Mouse (Mus musculus) MEL (cell line): ENCODE results near the gene Susd3. TPM values are rescaled to one million over a fixed set of nuclear protein-coding genes. Genes with fewer than 3 reads are reported as not detected.

Experiments
- DNase-seq: peaks from one replicate; pipeline ENCODE4 v3.0.0; 2011; ENCODE audit warnings: low read depth, low spot score
- H3K27ac ChIP-seq: 2 replicates; pipeline ENCODE4 v1.5.1; 2012; ENCODE audit warnings: low read depth, mild to moderate bottlenecking, control low read depth, low read length, moderate library complexity; ENCODE audit not compliant: control insufficient read depth
- H3K27me3 ChIP-seq, 2 experiments: fragments of 150-350 bp in 1 of 2; sonication (generic) in 1 of 2; 2 replicates each; pipeline ENCODE4 v1.6.1; 2012; ENCODE audit warnings: low read length in 2 of 2, mild to moderate bottlenecking in 2 of 2, improper control_type of control experiment in 1 of 2, moderate library complexity in 1 of 2; ENCODE audit not compliant: insufficient read depth in 2 of 2, control insufficient read depth in 1 of 2
- H3K36me3 ChIP-seq, 2 experiments: 2 replicates each; pipeline ENCODE4 v1.6.1; 2012 to 2014; ENCODE audit warnings: low read length in 2 of 2, improper control_type of control experiment in 1 of 2, inconsistent platforms in 1 of 2, mild to moderate bottlenecking in 1 of 2; ENCODE audit not compliant: insufficient read depth in 2 of 2, control insufficient read depth in 1 of 2
- H3K4me1 ChIP-seq, 2 experiments: fragments of 150-350 bp in 1 of 2; sonication (generic) in 1 of 2; 2 replicates each; pipeline ENCODE4 v1.6.1; 2012; ENCODE audit warnings: low read length in 2 of 2, improper control_type of control experiment in 1 of 2, mild to moderate bottlenecking in 1 of 2; ENCODE audit not compliant: insufficient read depth in 2 of 2, control insufficient read depth in 1 of 2
- H3K4me3 ChIP-seq, 2 experiments: fragments of 150-350 bp in 1 of 2; sonication (generic) in 1 of 2; 2 replicates each; pipeline ENCODE4 v1.5.1; 2012; ENCODE audit warnings: low read depth in 2 of 2, low read length in 2 of 2, mild to moderate bottlenecking in 2 of 2, moderate library complexity in 2 of 2, control low read depth in 1 of 2, improper control_type of control experiment in 1 of 2; ENCODE audit not compliant: control insufficient read depth in 1 of 2, insufficient read depth in 1 of 2
- H3K79me2 ChIP-seq: 2 replicates; pipeline ENCODE4 v1.6.1; 2012; ENCODE audit warnings: mild to moderate bottlenecking, low read length, moderate library complexity; ENCODE audit not compliant: control insufficient read depth, poor library complexity, insufficient read depth
- H3K9ac ChIP-seq: 2 replicates; pipeline ENCODE4 v1.6.1; 2012; ENCODE audit warnings: low read depth, mild to moderate bottlenecking, control low read depth, low read length, moderate library complexity; ENCODE audit not compliant: control insufficient read depth, poor library complexity, severe bottlenecking
- H3K9me3 ChIP-seq: fragments of 150-350 bp; sonication (generic); replicated peaks from 2 replicates; pipeline ENCODE4 v1.6.1; 2012; ENCODE audit warnings: mild to moderate bottlenecking, low read length, improper control_type of control experiment, moderate library complexity; ENCODE audit not compliant: insufficient read depth
- CHD1 ChIP-seq: IDR thresholded peaks from 2 replicates; pipeline ENCODE4 v1.6.1; 2012; ENCODE audit warnings: low read depth, mild to moderate bottlenecking, inconsistent platforms, low read length, improper control_type of control experiment
- CHD2 ChIP-seq: IDR thresholded peaks from 2 replicates; pipeline ENCODE4 v1.6.1; 2011; ENCODE audit warnings: low read length, improper control_type of control experiment
- E2F4 ChIP-seq: IDR thresholded peaks from 2 replicates; pipeline ENCODE4 v1.6.1; 2011; ENCODE audit warnings: low read depth, low read length, improper control_type of control experiment, borderline replicate concordance
- EP300 ChIP-seq, 2 experiments: IDR thresholded peaks; 2 replicates each; pipeline ENCODE4 v1.6.1; 2011; ENCODE audit warnings: improper control_type of control experiment in 2 of 2, low read length in 2 of 2, low read depth in 1 of 2, mild to moderate bottlenecking in 1 of 2
- GABPA ChIP-seq: IDR thresholded peaks from 2 replicates; pipeline ENCODE4 v1.6.1; 2012; ENCODE audit warnings: low read depth, mild to moderate bottlenecking, inconsistent platforms, low read length, improper control_type of control experiment, moderate library complexity
- HCFC1 ChIP-seq: IDR thresholded peaks from 2 replicates; pipeline ENCODE4 v1.6.1; 2012; ENCODE audit warnings: low read depth, mild to moderate bottlenecking, inconsistent platforms, low read length, improper control_type of control experiment, moderate library complexity
- JUND ChIP-seq: IDR thresholded peaks from 2 replicates; pipeline ENCODE4 v1.6.1; 2011; ENCODE audit warnings: low read depth, mild to moderate bottlenecking, improper control_type of control experiment, low read length
- KAT2A ChIP-seq: conservative IDR thresholded peaks from 2 replicates; pipeline ENCODE4 v1.6.1; 2012; ENCODE audit warnings: low read depth, low read length, improper control_type of control experiment, inconsistent platforms
- MAX ChIP-seq: IDR thresholded peaks from 2 replicates; pipeline ENCODE4 v1.6.1; 2011; ENCODE audit warnings: low read length, improper control_type of control experiment
- MAZ ChIP-seq: IDR thresholded peaks from 2 replicates; pipeline ENCODE4 v1.6.1; 2012; ENCODE audit warnings: low read depth, mild to moderate bottlenecking, inconsistent platforms, low read length, improper control_type of control experiment
- MYB ChIP-seq: IDR thresholded peaks from 2 replicates; pipeline ENCODE4 v1.6.1; 2011; ENCODE audit warnings: mild to moderate bottlenecking, low read depth, low read length, improper control_type of control experiment
- NELFE ChIP-seq: IDR thresholded peaks from 2 replicates; pipeline ENCODE4 v1.6.1; 2011; ENCODE audit warnings: low read depth, low read length, improper control_type of control experiment
- NRF1 ChIP-seq: IDR thresholded peaks from 2 replicates; pipeline ENCODE4 v1.6.1; 2014; ENCODE audit warnings: low read depth, mild to moderate bottlenecking, inconsistent platforms, low read length, improper control_type of control experiment, moderate library complexity; ENCODE audit not compliant: poor library complexity, insufficient read depth, severe bottlenecking
- POLR2A ChIP-seq, 2 experiments: IDR thresholded peaks; 2 replicates each; pipeline ENCODE4 v1.6.1; 2011 to 2012; ENCODE audit warnings: low read length in 2 of 2, mild to moderate bottlenecking in 2 of 2, control low read depth in 1 of 2, improper control_type of control experiment in 1 of 2, low read depth in 1 of 2, moderate library complexity in 1 of 2; ENCODE audit not compliant: control insufficient read depth in 1 of 2, insufficient read depth in 1 of 2, poor library complexity in 1 of 2
- POLR2AphosphoS2 ChIP-seq: IDR thresholded peaks from 2 replicates; pipeline ENCODE4 v1.6.1; 2011; ENCODE audit warnings: low read length, improper control_type of control experiment
- POLR2AphosphoS5 ChIP-seq: IDR thresholded peaks from 2 replicates; pipeline ENCODE4 v1.6.1; 2012; ENCODE audit warnings: low read depth, borderline replicate concordance, mild to moderate bottlenecking, inconsistent platforms, low read length, moderate library complexity, mixed read lengths
- RAD21 ChIP-seq: IDR thresholded peaks from 2 replicates; pipeline ENCODE4 v1.6.1; 2011; ENCODE audit warnings: mild to moderate bottlenecking, low read depth, low read length, improper control_type of control experiment
- SIN3A ChIP-seq: IDR thresholded peaks from 2 replicates; pipeline ENCODE4 v1.6.1; 2012; ENCODE audit warnings: low read length, improper control_type of control experiment, inconsistent platforms
- SMC3 ChIP-seq: IDR thresholded peaks from 2 replicates; pipeline ENCODE4 v1.6.1; 2011; ENCODE audit warnings: low read depth, low read length, improper control_type of control experiment
- TAL1 ChIP-seq: IDR thresholded peaks from 2 replicates; pipeline ENCODE4 v1.6.1; 2012; ENCODE audit warnings: mild to moderate bottlenecking, inconsistent platforms, low read length, moderate library complexity, mixed read lengths
- TBP ChIP-seq: IDR thresholded peaks from 2 replicates; pipeline ENCODE4 v1.8.0; 2011; ENCODE audit warnings: low read depth, low read length, improper control_type of control experiment
- TCF12 ChIP-seq: IDR thresholded peaks from 2 replicates; pipeline ENCODE4 v1.6.1; 2014; ENCODE audit warnings: low read depth, mild to moderate bottlenecking, inconsistent platforms, low read length, improper control_type of control experiment, moderate library complexity
- ZNF384 ChIP-seq: IDR thresholded peaks from 2 replicates; pipeline ENCODE4 v1.6.1; 2012; ENCODE audit warnings: low read depth, mild to moderate bottlenecking, inconsistent platforms, low read length, improper control_type of control experiment
- polyA plus RNA-seq, 2 experiments: library from polyadenylated mRNA; stranded (reverse) in 1 of 2; unstranded in 1 of 2; fragments of >175 nt in 1 of 2; fragments of >200 nt in 1 of 2; gene quantifications; 2 replicates each; pipeline versions ENCODE4 v1.2.1 to v1.2.4; 2012; ENCODE audit warnings: low replicate concordance in 2 of 2, low read depth in 1 of 2; ENCODE audit not compliant: insufficient read length in 2 of 2, insufficient read depth in 1 of 2, missing spikeins in 1 of 2
- total RNA-seq: library from RNA; depleted of rRNA; stranded (reverse); fragments of 300-350 nt; gene quantifications from 2 replicates; pipeline ENCODE4 v1.2.3, GENCODE M21; 2012

Gene Susd3
- total and polyA plus RNA-seq, 3 experiments: 10.8 to 16.2 TPM; not detected in 1

DNA sequence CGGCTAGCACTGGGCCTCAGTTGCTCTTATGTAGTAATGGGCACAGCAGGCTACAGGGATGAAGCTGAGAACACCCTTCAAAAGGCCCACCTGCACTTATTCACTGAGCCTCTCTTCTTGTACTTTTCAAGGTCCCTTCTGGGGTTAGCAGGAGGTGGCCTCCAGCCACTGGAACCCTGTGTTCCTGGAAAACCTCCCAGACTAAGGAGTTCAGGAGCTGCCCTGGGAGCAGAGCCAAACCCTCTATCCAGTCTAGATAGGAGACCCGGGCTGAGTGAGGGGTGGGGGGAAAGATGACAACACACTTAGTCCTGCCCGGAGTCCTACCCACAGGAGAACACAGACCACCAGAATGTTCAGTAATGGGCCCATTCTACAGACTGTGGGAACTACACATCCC lies 2.5 kb downstream of the Susd3 start:
- no peak for TF ChIP-seq E2F4
- no peak for TF ChIP-seq POLR2AphosphoS2
- TF ChIP-seq RAD21: no peak
- no peak for TF ChIP-seq HCFC1
- TF ChIP-seq JUND: no peak
- no peak for TF ChIP-seq MAZ
- TF ChIP-seq MYB: no peak
- TF ChIP-seq NELFE: no peak
- no peak for TF ChIP-seq MAX
- no peak for TF ChIP-seq CHD2
- no peak for TF ChIP-seq TAL1
- H3K4me1 ChIP-seq: peaks cover 3 to 22% of the 10 kb centered on the region in 2 experiments
- peaks cover 0 to 7% of the 10 kb centered on the region in 2 experiments; a peak in 2 of 4 replicates for H3K36me3 ChIP-seq

GRCm38 (mm10) chr13:49245251-49245650 lies 3.3 kb downstream of the Susd3 start:
- peaks cover 3 to 22% of the 10 kb centered on the region in 2 experiments for H3K4me1 ChIP-seq
- DNase-seq: no peak
- H3K36me3 ChIP-seq: peaks cover 0 to 7% of the 10 kb centered on the region in 2 experiments; a peak in 2 of 4 replicates
- H3K9me3 ChIP-seq: no peaks in the 10 kb centered on the region
- H3K4me3 ChIP-seq: no peak overlapping the region
- TF ChIP-seq TBP (no peak), POLR2AphosphoS5 (no peak), POLR2AphosphoS2 (no peak), TAL1 (no peak), KAT2A (no peak), MYB (no peak), E2F4 (no peak), SIN3A (no peak), MAZ (no peak), SMC3 (no peak), GABPA (no peak), MAX (no peak), NRF1 (no peak), CHD1 (no peak), POLR2A (IDR thresholded peaks at IDR 0.05; ENCODE audit: control insufficient read depth in 1 of 2, insufficient read depth in 1 of 2, low read depth in 1 of 2, low read length in 2 of 2, poor library complexity in 1 of 2) (no peak), EP300 (IDR thresholded peaks at IDR 0.05; ENCODE audit: low read depth in 1 of 2, low read length in 2 of 2) (no peak), NELFE (no peak), ZNF384 (no peak), TCF12 (no peak)
- H3K27ac ChIP-seq: no peak overlapping the region
- no peaks in the 10 kb centered on the region for H3K27me3 ChIP-seq
- H3K9ac ChIP-seq: no peak overlapping the region
- no peaks in the 10 kb centered on the region for H3K79me2 ChIP-seq

More for the DNA sequence above, 2.5 kb downstream of the Susd3 start:
- no peak for DNase-seq
- no peaks in the 10 kb centered on the region for H3K9me3 ChIP-seq
- H3K79me2 ChIP-seq: no peaks in the 10 kb centered on the region
- no peak overlapping the region for H3K9ac ChIP-seq
- no peak overlapping the region for H3K4me3 ChIP-seq
- H3K27me3 ChIP-seq: no peaks in the 10 kb centered on the region
- H3K27ac ChIP-seq: no peak overlapping the region
